Mouse (Mus musculus) gastrocnemius, adult 8-10 months (tissue): ENCODE measurements around the gene Max. TPM values are rescaled to one million over a fixed set of nuclear protein-coding genes. Genes with fewer than 3 reads are reported as not detected.

Experiments
- DNase-seq, 2 experiments: peaks; one replicate each; pipeline ENCODE4 v3.0.0; 2022; ENCODE audit warnings: low spot score in 2 of 2
- total RNA-seq, 4 experiments: library from RNA; stranded (reverse); gene quantifications; 2 replicates each; pipeline ENCODE4 v1.2.4; 2022

Gene Max
- total RNA-seq, 4 experiments from 2014 or later = 27.0 to 40.6 (median 31.6) TPM

DNA sequence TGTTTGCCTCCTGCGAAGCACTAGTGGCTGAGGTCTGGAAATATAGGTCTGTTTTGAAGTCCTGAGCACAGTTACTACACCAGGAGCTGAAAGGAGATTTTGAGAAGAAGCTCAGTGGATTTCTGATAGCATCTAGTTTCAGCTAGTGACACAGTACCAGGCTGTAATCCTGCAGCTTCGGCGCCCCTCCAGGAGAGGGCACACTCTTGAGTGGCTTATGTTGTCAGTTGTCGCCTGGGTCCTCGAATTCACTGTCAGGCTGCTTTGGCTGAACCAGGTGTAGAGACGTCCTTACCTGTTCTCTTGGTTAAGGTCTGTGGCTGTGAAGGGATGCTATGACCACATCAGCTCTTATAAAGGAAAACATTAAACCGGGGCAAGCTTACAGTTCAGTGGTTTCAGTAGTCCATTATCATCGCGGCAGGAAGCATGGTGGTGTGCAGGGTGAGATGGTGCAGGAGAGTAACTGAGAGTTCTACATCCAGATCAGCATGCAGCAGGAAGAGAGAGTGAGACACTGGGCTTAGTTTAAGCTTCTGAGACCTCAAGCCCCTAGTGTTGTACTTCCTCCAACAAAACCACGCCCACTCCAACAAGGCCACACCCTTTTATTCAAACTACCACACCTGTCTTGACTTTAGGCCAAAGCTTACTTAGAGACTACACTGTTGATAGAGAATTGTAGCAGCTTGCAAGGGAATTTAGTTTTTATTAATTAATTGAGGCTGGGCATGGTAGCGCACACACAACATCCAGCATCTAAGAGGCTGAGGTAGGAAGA, 72.4 kb downstream of the Max start:
- no peak for DNase-seq

DNA sequence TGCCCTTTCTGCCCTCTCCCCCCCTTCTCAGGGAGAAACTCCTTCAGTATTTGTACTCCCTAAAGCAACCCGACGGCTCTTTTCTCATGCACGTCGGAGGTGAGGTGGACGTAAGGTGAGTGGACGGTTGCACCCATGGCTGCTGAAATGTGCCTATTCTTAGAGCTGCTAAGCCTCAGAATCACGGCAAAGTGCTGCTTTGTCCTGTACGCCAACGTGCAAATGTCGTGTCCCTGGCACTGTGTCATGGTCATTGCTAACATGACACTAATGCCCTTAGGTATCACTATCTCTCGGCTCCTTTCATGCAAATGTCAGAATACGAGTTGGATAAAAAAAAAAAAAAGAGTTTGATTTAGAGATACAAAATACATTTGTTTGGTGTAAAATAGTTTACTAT, 74.1 kb downstream of the Max start:
- no peak for DNase-seq

Other genes starting within 250 kb of the Max start
- gene Churc1, start 196.7 kb downstream of the Max start, total RNA-seq = 10 to 100 TPM; 58.2 to 63.8 (median 60.9) TPM
- gene Fntb, start 196.6 kb downstream of the Max start, total RNA-seq = 10 to 100 TPM; 10.4 to 12.0 (median 11.6) TPM
- not detected for gene Gpx2, start 166.6 kb downstream of the Max start, total RNA-seq
- 1 to 10 TPM in 3 of 4 experiments, under 1 TPM in 1; 0.92 to 2.6 (median 1.6) TPM for gene Rab15, start 139.3 kb downstream of the Max start, total RNA-seq